Mouse (Mus musculus): ENCODE measurements at regions not wholly inside any gene's neighbourhood (a gene's known extent, or its start where the extent isn't known, plus 50 kb on each side); places are given as distances from the start of the nearest gene placed in this dataset.

- TF ChIP-seq CTCF (IDR thresholded peaks at IDR 0.05; ENCODE audit: low read depth, low read length) (no peak), POLR2A (IDR thresholded peaks at IDR 0.05; ENCODE audit: extremely low read depth, insufficient read depth, low read length) (no peak)
Observed at GRCm38 (mm10) chr13:60289650-60290049, 112.5 kb upstream of the Gas1 start.

All from liver, adult 2 months (tissue).